Mouse (Mus musculus): Measurements from ENCODE around the gene Gzmb.

DNA sequence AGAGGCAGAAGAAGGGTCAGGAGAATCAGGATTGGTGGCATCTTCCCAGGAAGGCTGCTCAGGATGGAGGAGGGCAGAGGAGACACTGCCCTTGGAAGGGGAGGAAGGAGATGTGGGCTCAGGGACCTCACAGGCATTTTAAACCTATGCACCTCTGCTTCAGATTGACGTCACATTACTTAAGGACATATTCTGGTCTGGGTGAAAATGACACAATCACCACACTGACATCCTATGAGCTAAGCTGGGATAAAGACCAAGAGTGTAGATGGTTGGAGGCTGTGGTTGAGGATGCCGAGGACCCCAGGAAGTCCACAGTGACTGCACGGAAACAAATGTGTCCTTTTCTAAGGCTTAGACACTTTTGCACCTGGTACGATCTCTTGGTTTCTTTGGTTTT lies 50.7 kb downstream of the Gzmb start, which contains the start of gene Gzmf:
- no peak for TF ChIP-seq POLR2A (IDR thresholded peaks at IDR 0.05; ENCODE audit: insufficient read depth, low read depth, low read length)
- no peak for TF ChIP-seq CTCF (IDR thresholded peaks at IDR 0.05; ENCODE audit: insufficient read depth, low read depth, low read length)
